Mouse (Mus musculus) right cerebral cortex, postnatal 25 days (tissue): ENCODE results near the gene Scaper.

Source experiments
- DNase-seq: peaks from one replicate; pipeline ENCODE4 v3.0.0; 2022

Scaper gene

DNA sequence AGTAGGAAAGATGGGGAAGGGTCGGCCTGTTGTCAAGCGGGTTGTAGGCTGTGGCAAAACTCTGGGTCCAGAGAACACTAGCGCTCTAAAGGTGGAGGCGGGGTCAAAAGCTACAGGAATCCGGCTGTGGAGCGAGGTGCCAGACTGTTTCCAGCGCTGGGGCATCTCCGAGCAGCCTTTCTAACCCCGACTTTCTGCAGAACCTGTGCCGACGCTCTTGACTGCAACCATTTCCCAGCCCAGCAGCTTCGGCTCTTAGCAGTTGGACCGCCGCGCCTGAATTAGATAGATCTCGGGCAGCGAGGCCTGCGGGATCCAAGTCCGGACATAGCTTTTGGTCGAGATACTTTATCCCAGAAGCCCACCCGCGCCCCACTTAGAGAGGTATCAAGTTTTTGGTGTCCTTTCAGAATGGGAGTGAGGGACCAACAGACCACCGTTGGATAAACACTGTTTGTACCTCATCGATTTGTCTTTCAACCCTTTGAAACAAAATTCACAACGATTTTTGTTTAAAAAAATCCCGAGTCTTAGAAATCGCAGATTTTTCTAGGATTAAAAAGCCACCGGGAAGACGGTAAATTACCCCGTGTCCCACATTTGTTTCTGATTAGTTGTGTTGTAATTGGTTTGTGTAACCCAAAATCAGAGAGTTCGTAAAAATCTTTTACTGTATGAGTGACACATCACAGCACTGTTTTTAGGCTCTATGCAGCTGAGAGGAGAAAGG is 398.1 kb downstream of the Scaper start:
- peak; percentile 11 for DNase-seq

DNA sequence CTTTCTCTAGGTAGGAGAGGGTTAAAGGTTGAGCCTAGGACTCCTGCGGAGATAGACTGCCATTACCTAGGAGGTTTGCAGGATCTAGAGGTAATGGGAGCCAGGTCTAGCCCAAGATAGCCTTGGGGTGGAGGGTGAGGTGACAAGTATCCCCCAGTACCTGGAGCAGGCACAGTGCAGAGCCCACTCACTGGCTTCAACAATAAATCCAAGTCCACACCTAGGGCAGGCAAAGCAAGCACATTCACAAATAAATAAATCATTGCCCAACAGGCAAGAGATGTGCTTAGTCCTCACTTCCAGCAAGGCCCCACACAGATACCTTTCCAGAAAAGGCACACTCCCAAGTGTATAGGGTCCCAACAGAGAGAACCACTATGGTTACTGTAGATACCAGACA is 398.9 kb downstream of the Scaper start:
- DNase-seq, result no peak

DNA sequence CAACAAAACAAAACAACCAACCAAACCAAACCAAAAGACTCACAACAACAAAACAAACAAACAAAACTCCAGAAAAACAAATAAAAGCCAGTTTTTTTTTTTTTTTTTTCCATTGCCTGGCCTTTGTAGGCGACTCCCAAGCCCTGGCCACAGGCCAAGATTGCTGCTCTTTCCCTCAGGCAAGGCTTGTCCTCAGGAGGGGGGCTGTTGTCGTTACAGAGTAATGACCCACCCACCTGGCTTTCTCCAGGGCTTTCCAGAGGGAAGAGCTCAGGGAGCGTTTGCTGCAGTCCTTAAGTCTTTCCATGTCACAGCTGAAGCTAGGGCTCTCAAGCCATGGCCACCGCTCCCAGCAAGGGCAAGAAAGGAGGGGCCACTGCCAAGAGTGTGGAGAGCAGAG is 399.5 kb downstream of the Scaper start, which contains the start of gene Isl2:
TSS of gene Isl2 (plus strand) at position 296 of the 400 bp plus-strand sequence.
- DNase-seq, result no peak

DNA sequence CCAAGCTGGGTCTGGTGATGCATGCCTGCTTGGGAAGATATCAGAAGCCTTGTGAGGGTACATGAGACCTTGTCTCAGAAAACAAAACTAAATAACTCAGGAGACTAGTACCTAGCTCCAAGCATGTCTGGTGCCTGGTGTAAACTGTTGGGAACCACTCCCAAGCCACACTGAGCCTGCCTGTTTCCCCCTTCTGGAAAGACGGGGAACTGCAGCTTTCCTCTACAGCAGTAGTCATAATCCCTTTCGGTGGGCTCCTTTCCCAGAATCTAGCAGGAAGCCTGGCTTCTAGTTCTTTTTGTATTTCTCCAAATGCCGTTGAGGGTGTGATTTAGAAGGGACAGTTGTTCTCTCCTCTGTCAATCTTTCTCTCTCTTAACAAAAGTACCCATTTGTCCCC is 402.0 kb downstream of the Scaper start:
- DNase-seq, result peak; percentile 13

DNA sequence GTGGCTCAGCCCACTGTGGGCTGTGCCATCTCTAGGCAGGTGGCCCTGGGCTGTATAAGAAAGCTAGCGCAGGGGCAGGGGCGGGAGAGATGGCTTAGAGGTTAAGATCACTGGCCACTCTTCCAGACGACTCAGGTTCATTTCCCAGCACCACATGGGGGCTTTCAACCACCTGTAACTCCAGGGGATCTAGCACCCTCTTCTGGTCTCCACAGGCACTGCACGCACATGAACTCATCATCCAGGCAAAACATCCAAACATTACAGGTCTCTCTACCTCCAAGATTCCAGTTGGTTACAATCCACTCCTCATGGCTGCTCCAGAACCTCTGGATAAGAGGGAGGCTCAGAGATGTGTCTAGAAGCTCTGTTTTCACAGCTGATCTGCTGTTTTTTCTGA is 412.2 kb downstream of the Scaper start:
- DNase-seq, result no peak

DNA sequence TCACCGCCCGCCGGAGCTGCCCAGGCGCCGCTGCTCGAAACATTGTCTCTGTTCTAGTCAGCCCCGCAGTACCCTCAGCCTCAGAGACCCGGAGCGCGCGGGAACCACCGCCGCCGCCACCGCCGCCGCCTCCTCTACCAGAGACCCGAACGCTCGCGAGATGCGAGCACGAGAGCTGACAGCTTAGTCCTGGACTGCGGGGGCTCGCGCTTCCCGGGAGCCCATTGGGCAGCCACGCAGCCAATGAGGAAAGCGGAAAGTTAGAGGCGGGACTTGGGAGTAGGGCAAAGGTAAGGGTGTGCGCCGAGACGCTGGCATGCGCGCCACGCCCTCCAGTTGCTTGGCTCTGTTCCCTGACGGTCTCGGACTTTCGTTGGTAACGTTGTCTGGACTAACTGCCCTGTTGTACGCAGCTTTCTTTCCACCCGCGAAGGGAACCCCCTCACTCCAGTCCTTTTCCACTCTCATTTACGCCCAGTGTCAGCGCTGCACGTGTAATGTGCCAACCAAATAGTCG is 425.8 kb downstream of the Scaper start, which contains the start of gene Etfa:
TSS of gene Etfa (minus strand) at position 217 of the 517 bp plus-strand sequence.
- peak; percentile 95 for DNase-seq

DNA sequence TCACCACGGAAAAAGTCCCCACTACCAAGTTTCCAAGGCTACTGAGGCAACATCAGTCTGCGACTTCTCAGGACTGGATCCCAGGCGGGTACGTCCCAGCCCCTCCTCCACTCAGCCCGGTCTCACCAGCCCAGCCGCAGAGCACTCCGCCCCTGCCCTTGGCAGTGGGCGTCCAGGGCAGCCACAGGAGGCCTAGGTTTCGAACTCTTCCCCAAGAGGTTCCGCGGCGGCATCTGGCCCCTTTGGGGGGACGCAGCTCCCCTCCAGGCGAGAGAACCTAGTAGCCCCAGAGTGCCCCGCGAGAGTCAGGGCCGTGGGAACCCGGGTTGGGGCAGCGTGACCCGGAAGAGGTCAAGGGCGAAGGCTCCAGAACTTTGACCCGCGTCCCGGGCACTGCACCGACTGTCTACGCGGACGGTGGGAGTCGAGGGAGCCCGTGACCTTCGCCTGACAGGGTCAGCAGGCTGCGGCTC is 426.4 kb downstream of the Scaper start:
- DNase-seq, result no peak

DNA sequence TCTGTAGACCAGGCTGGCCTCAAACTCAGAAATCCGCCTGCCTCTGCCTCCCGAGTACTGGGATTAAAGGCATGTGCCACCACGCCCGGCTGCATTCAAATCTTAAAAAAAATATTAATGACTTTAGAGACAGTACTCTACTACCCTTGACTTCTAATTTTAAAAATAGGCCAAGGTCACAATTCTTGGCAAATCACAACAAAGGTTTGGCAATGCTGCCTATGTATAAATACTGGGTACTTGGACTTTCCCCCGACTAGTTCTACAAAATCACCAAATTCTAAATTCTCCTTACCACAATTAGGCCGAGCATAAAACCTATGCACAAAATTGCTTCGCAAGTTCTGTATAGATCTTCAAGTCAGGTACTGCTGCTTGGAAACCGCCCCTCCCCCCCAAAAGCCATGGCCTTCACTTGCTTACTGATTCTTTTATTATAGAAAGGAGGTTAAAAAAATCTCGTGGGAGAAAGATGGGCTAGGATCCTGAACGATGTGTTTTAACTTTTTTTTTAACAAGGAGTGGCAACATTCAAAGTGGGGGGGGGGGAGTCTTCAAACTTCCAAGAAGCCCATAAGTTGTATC is 427.2 kb downstream of the Scaper start:
- no peak for DNase-seq

DNA sequence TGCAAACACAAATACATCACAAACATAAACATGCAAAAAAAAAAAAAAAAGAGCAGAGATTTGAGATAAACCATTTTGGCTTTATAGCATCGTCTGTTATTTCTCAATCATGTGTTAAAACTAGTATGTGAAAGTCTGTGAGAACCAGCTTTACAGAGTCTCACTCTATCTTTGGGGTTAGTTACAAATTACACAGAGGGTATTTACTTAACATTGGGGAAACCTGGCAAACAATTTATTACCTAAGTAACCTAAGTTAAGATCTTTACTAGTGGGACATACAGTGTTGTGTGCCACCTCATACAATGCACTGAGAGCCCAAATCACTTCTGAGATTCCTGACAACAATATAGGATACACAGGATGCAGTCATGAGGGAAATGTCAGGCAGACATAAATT is 428.2 kb downstream of the Scaper start:
- no peak for DNase-seq

DNA sequence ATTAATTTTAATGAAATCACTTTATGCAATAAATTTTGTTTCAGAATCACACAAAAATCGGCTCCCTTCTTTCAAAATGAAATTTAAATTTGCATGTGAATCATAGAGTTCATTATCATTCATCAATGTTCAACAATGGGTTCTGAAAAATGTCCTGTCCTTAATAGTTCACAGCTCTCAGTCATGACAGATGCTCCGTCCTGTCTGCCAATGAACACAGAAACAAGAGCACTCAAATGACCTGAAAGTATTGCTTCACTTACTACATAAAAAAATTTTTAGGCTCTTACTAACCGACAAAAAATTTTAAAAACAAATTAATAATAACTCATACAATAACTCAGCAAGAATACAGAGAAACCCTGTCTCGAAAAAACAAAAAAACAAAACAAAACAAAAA is 429.2 kb downstream of the Scaper start:
- no peak for DNase-seq

DNA sequence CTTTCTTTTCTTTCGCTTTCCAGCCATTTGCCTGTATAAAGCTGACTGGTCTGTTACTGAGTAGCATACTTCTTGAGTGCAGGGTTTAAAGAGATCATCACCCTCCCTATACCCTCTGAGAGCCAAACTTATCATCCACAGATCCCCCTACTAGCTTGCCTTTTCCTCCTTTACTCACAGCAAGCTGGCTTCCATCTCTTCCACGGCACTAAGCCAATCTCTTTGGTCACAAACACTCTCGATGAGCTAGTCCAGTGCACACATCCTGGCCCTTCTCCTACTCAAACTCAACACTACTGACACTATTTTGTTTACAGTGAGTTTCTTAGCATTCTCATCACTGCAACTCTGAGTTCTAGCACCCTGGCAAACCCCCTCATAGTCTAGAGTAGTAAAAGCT is 430.0 kb downstream of the Scaper start:
- DNase-seq, result no peak
